Mouse (Mus musculus) brown adipose tissue, adult 24 weeks (tissue): ENCODE results near the gene Nol11. TPM values are rescaled to one million over a fixed set of nuclear protein-coding genes. Genes with fewer than 3 reads are reported as not detected.

Experiments used
- H3K27ac ChIP-seq: fragments of 200-500 bp; replicated peaks from 2 replicates; pipeline ENCODE4 v1.5.1; 2012; ENCODE audit warnings: low read depth, mild to moderate bottlenecking, low read length
- H3K4me1 ChIP-seq: fragments of 200-500 bp; 2 replicates; pipeline ENCODE4 v1.6.1; 2012; ENCODE audit warnings: low read length, mixed read lengths; ENCODE audit not compliant: control insufficient read depth, insufficient read depth, insufficient read length
- H3K4me3 ChIP-seq: fragments of 200-500 bp; 2 replicates; pipeline ENCODE4 v1.5.1; 2012; ENCODE audit warnings: low read depth, mild to moderate bottlenecking, low read length, moderate library complexity; ENCODE audit not compliant: insufficient read depth
- polyA plus RNA-seq: library from polyadenylated mRNA; stranded (reverse); fragments of >200 nt; gene quantifications from 2 replicates; pipeline ENCODE4 v1.2.4, GENCODE M21; 2012; ENCODE audit not compliant: missing spikeins, insufficient read depth, insufficient read length

The Nol11 gene
- polyA plus RNA-seq = 10.9 and 14.4 TPM in 2 replicates

DNA sequence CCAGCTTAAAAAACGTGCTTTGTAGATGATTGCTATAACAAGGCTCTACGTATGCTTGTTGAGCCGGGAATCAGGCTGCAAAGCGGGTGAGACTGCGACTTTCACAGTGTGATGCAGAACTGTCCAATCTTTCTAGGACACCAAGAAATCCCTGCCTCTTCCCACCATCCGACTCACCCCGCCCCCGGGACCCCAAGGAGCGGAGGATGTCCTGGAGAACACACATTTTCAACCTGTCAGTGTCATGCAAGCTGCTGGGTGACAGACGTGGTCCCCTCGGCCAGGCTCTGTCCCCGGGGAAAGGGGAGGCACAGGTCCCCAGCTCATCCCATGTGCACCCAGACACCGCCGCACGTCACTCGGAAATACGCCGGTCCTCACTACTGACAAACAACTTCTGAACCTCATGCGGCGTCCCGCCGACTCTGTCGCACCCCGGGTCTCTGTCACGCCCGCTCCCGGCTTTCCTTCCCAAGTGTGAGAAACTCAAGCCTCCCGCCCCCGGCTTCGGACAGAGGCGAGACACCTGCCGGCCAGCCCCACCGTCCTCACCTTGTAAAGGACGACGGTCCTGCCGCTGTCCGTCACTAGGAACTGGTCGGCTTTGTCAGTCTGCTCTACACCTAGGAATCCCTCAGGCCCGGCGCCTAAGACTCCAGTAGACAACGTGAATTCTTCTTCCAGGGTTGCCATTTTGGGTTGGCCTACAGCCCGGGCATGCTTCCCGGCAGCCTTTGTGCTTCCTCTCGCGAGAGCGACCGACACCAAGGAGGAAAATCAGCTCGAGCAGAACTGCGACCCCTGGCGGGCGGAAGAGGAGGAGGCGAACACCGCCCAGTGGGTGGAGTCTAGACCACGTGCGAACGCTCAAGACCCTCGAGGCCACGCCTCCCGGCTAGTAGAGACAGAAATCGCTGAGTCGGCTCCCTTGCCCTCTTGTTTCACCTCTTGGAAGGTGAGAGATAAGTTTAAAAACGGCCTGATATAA lies at the start of gene Nol11:
TSS of gene Nol11 (minus strand) at position 817 of the 988 bp plus-strand sequence.
- Histone ChIP-seq H3K4me1 (peaks cover 4% of the 10 kb centered on the region; the same call in 1 of the 2 replicates), H3K4me3 (peak within 1 kb of the TSS; percentile 92), H3K27ac (peak within 1 kb of the TSS; percentile 73)

DNA sequence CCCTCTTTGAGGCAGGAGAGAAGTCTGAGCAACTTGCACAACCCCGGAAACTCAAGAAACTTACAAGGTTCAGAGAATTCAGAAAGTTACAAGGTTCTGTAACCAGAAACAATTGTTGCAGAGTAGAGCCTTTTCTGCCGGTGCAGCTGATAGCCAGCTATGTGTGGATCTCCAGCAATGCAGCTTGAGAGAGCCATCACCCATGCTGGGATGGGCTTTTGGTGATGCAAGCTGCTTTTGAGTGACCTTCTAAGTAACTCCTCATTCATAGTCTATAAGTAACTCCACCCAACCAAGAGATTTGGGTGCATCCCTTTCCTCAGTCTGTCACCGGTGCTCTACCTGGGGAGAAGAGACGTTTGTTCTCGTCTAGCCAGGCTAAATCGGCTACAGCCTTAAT lies 49.3 kb upstream of the Nol11 start:
- Histone ChIP-seq H3K4me1 (peaks cover 3% of the 10 kb centered on the region; the same call in 1 of the 2 replicates), H3K27ac (no peak overlapping the region), H3K4me3 (no peak overlapping the region)

DNA sequence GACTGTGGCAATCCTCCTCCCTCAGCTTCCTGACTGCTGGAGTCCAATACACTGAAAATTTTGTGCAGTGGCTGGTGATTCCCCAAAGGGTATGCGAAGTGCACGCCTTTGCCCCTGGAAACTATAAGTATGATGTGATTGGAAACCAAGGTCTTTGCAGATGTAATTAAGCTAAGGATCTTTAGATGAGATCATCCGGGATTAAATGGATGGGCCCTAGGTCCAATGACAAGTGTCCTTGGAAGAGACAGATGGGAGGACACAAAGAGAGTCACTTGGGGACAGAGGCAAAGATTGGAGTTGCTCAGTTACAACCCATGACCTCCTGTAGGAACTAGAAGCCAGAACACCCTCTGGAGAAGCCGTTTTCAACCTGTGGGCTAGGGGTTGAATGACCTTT lies 48.4 kb upstream of the Nol11 start:
- H3K27ac ChIP-seq = no peak overlapping the region

DNA sequence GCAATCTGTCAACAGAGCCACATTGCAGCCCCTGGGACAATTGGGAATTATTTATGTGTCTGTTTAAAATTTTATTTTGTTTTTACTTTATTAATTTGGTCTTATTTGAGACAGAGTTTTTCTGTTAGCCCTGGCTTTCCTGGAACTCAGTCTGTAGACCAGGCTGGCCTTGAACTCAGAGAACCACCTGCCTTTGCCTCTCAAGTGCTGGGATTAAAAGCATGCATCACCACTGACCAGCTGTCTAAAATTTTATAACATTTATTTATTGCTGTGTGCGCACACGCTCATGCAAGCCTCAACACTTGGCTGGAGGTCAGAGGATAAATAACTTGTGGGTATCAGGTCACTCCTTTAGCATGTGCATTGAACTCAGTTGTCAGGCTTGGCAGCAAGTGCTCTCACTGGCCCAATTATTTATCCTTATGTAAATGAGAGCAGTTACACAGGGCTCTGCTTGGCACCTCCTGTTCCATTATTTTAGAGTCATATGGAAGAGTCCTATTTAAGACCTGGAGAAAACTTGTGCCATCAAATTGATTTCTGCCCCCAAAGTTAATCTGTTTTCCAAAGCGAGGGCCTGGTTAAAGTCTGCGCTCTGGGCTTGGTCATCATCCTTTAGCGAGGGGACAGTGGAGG lies 44.2 kb upstream of the Nol11 start:
- H3K4me1 ChIP-seq = no peaks in the 10 kb centered on the region
- H3K27ac ChIP-seq = no peak overlapping the region
- no peak overlapping the region for H3K4me3 ChIP-seq

More for the DNA sequence above, 48.4 kb upstream of the Nol11 start:
- H3K4me3 ChIP-seq = no peak overlapping the region
- peaks cover 3% of the 10 kb centered on the region; the same call in 1 of the 2 replicates for H3K4me1 ChIP-seq

DNA sequence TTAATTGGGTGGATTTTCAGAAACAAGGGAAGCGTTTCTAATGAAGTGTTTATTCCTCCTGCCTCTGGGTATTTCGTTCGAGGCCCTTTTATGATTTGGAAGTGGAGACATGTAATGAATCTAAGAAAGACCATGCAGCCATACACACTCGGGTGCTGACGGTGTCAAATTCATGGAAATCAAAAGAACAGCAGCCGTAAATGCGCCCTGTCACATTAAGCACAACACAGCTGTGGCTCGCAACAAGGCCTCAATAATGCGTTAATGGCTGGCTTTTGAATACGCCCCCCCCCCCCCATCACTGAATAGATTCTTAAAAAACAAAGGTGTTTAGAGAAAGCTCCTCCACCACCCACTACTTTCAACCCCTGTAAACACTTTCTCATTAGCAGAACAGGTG lies 40.9 kb upstream of the Nol11 start:
- Histone ChIP-seq H3K4me1 (no peaks in the 10 kb centered on the region), H3K27ac (no peak overlapping the region), H3K4me3 (no peak overlapping the region)

DNA sequence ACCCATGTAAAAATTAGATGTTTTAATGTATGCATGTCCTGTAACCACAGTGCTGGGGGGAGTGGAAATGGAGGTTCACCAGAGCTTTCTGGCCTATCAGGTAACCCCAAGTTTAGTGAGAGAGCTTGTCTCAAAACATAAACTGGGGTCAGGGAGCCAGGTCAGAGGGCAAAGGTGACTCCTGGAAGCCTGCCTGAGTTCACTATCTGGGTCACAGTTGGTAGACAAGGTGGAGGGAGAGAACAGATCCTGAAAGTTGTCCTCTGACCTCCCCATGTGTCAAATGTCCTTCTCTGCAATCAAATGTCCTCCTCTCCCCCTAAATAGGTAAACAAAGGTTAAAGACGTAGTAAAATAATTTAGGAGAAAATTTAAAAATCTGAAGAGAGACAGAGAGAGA lies 37.2 kb upstream of the Nol11 start:
- H3K4me1 ChIP-seq = no peaks in the 10 kb centered on the region
- H3K27ac ChIP-seq = peak overlapping the region; percentile 45; the same call in 1 of the 2 replicates
- no peak overlapping the region for H3K4me3 ChIP-seq

DNA sequence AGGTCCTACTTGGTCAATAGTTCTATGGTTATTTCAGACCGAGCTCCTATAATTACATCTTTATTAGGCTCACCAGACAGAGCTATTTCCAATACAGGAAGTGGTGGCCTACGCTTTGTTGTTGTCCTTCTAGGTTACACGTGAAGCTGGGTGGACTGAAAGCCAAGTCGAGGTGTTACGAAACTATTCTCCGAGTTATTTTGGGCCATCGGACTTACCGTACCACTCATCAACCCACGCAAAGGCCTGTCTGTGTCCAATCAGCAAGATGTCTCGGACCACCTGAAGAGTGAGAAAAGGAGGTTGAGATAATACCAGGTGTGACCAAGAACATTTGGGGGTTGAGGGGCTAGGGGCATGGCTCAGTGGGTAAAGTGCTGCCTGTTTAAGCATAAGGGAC lies 36.8 kb upstream of the Nol11 start:
- no peak overlapping the region for H3K4me3 ChIP-seq
- no peak overlapping the region for H3K27ac ChIP-seq
- no peaks in the 10 kb centered on the region for H3K4me1 ChIP-seq

DNA sequence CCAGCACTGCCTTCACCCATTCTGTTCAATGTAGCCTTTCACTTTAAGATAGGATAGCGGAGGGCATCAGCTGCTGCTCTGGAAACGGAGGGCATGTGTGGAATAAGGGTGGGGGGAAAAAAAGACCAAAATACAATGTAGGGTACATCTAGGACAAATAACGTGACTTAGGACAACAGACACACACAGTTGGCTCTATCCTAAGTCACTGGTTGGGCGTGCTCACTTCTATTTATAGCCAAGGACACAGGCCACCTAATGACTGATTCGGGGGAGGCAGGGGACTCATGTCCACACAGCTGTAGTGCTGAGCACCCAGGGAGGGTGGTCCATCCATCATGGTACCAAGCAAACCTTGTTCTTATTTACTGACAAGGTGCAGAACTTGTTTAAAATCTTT lies 36.1 kb upstream of the Nol11 start:
- Histone ChIP-seq H3K4me1 (no peaks in the 10 kb centered on the region), H3K4me3 (no peak overlapping the region), H3K27ac (no peak overlapping the region)

DNA sequence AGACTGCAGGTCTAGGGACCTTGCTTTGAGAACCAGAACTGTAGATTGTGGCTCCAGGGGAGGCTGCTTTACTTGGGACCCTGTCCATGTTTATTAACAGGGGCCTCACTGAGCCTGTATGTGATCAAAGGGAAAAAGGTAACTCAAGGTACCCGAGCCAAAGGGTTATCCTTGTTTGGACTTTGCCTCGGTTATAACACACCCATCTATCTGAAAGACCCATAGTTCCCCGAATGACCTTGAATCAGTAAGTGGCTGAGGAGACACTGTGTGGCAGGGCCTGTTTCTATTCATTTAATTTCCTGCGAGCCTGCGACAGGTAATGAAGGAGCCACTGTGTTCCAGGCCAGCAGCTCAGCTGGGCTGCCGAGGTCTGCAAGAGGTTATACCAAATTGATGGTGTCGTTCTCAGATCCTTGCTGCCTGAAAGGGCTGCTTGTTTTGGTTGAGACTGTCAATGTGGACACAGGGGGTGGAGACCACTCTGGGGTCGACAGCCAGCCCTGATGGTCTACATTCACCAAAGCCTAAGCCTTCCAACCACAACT lies 34.6 kb upstream of the Nol11 start:
- no peak overlapping the region for H3K27ac ChIP-seq
- no peaks in the 10 kb centered on the region for H3K4me1 ChIP-seq
- no peak overlapping the region for H3K4me3 ChIP-seq

DNA sequence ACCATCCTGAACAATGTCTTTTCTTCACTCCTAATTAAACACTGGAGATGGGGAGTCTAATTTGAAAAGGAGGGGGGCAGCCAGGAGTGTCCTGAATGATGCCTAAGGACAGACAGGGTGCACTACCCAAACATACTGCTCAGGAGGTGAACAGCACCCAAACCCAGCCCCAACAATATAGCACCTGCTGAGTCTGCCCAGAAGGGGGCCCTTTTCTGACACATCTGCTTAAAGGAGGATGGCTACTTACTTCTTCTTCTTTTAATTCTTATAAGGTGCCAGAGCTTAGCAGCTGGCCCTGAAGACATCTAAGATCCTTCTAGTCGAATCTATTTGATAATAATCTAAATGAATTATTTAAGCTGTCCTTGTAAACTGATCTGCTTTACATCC lies 34.0 kb upstream of the Nol11 start:
- no peaks in the 10 kb centered on the region for H3K4me1 ChIP-seq
- H3K4me3 ChIP-seq = no peak overlapping the region
- no peak overlapping the region for H3K27ac ChIP-seq

DNA sequence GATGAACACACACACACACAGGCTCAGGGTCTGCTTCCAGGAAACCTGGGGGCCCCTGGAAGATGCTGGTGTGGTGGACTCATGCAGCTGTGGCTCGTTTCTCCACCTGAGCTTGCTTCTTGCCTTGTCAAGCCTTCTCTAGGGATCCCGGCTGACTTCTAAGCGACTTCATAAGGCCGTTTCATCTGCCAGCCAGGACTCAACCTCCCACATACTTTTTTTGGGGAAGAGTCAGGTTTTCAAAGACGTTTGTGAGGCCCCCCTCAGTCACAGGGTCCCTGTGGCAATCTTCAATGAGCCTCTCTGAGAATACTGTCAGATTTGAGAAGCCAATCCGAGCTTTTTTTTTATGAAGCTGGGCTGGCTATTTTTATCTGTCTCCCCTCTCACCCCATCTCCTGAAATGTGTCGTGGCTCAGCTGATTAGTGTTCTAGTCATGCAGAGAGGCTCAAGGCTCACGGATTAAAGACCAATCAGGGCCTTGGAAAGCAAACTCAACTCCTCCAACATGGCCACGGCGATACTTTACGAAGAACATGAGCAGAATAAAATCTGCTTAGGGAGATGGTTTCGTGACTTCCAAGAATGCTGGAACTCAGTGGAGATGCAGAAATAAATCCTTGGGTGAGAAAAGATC lies 33.5 kb upstream of the Nol11 start:
- Histone ChIP-seq H3K4me3 (no peak overlapping the region), H3K4me1 (no peaks in the 10 kb centered on the region), H3K27ac (no peak overlapping the region)

DNA sequence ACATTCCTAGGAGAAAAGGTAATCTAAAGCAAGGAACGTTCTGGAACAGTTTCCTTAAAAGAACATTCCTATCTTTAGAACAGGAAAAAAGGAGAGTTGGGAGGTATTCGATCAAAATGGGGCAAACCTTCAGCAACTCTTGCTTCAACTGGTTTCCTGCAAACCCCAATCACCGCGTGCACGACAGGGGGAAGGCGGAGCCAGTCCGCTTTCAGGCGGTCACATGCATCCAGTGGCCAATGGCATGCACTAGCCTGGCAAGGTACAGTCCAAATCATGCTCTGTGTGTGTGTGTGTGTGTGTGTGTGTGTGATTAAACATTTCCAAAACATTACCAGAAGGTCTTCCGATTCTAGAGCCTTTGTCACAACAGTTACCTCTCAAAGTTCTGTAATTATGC lies 25.9 kb upstream of the Nol11 start:
- Histone ChIP-seq H3K4me3 (no peak overlapping the region), H3K27ac (no peak overlapping the region), H3K4me1 (no peaks in the 10 kb centered on the region)

DNA sequence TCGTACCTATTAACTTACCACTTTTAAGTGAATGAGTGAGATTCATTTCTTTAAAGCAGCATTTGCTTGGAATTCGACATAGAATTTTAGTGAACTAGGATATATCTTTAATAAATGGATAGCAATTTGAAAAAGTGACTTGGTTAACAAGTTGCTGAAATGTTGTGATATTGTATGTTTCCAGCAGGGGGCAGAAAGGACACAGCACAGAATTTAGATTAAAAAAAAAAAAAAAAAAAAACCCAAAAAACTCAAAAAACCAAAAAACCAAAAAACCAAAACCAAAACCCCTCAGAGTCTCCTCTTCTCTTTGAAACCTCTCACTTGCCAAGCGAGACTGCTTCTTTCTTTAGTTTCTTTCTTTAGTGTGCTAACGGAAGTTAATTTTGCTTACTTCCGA lies 24.6 kb upstream of the Nol11 start:
- Histone ChIP-seq H3K27ac (no peak overlapping the region), H3K4me1 (no peaks in the 10 kb centered on the region), H3K4me3 (no peak overlapping the region)

DNA sequence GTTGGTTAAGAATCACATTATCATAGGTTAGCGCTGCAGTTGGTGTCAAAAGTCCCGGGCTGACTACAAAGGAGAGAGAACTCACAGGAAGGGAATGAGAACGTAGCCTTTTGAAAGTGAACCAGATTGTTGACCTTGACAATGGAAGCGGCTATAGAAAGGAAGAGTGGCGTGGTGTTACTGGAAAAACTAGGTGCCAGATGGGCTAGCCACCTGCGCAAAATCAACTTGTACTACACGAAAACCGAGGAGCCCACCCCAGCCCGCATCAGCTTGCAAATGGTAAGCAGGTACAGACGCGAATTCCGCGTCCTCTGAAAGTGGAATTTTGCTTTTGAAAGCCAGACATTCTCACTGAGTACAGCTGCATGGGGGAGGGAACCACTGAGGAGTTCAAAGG lies 20.6 kb upstream of the Nol11 start:
- no peak overlapping the region for H3K27ac ChIP-seq
- H3K4me3 ChIP-seq = no peak overlapping the region
- no peaks in the 10 kb centered on the region for H3K4me1 ChIP-seq

DNA sequence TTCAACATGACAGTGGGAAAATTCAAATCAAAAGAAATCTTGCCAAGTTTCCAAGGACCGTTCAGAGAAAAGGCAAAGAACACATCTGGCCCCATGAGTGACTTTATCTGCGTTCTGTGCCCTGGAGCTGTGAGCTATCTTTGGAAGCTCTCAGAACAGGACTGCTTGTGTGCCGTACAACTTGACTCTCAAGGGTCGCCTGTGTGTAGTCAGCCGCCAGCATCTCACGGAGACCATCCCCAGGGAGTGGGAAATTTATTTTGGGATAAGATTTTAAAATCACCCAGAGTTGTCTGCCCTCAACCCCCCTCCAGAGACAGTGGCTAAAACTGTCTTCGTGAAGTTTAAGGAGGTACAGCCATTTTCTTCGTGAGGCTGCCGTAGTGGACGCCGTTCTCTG lies 12.6 kb upstream of the Nol11 start:
- no peaks in the 10 kb centered on the region for H3K4me1 ChIP-seq
- peak overlapping the region; percentile 32 for H3K4me3 ChIP-seq
- no peak overlapping the region for H3K27ac ChIP-seq
